Mouse (Mus musculus) limb, embryonic 13.5 days (tissue): ENCODE measurements at regions not wholly inside any gene's neighbourhood (a gene's known extent, or its start where the extent isn't known, plus 50 kb on each side); places are given as distances from the start of the nearest gene placed in this dataset.
"Not testable (repeated sequence)": the region's sequence is repeated elsewhere in the genome, so short reads cannot be mapped to it uniquely, and the experiment has no call there.

Experiments
- ATAC-seq: fragments of 200-750 bp; cut with Nextera tagmentation; 2 replicates; pipeline ENCODE4 v1.8.0; 2017; ENCODE audit warnings: low read depth, moderate number of reproducible peaks, moderate TSS enrichment; ENCODE audit not compliant: low FRiP score
- H3K27ac ChIP-seq: fragments of 300-500 bp; sonication (generic); 2 replicates; pipeline ENCODE4 v1.5.1; 2015; ENCODE audit warnings: inconsistent platforms, mild to moderate bottlenecking, moderate library complexity
- H3K27me3 ChIP-seq: fragments of 300-500 bp; sonication (generic); 2 replicates; pipeline ENCODE4 v1.6.1; 2015; ENCODE audit warnings: mild to moderate bottlenecking, inconsistent platforms
- H3K36me3 ChIP-seq: fragments of 300-500 bp; sonication (generic); 2 replicates; pipeline ENCODE4 v1.6.1; 2015; ENCODE audit warnings: inconsistent platforms, mild to moderate bottlenecking, moderate library complexity
- H3K4me1 ChIP-seq: fragments of 300-500 bp; sonication (generic); 2 replicates; pipeline ENCODE4 v1.6.1; 2015; ENCODE audit warnings: inconsistent platforms
- H3K4me2 ChIP-seq: fragments of 300-500 bp; sonication (generic); replicated peaks from 2 replicates; pipeline ENCODE4 v1.6.1; 2015; ENCODE audit warnings: inconsistent platforms, mild to moderate bottlenecking, moderate library complexity
- H3K4me3 ChIP-seq: fragments of 300-500 bp; sonication (generic); 2 replicates; pipeline ENCODE4 v1.5.1; 2015; ENCODE audit warnings: moderate library complexity, mild to moderate bottlenecking, inconsistent platforms
- H3K9ac ChIP-seq: fragments of 300-500 bp; sonication (generic); 2 replicates; pipeline ENCODE4 v1.6.1; 2015; ENCODE audit warnings: mild to moderate bottlenecking, inconsistent platforms
- H3K9me3 ChIP-seq: fragments of 300-500 bp; sonication (generic); 2 replicates; pipeline ENCODE4 v1.6.1; 2016; ENCODE audit warnings: inconsistent platforms
- WGBS: fragments of 180-500 bp; shearing (Covaris S2); methylation state at CpG from one replicate; pipeline ENCODE4 v1.1.7; 2015; 5-methylcytosine and 5-hydroxymethylcytosine counted together

- Histone ChIP-seq H3K9me3 (no peaks in the 10 kb centered on the region), H3K4me1 (no peaks in the 10 kb centered on the region), H3K36me3 (no peaks in the 10 kb centered on the region), H3K4me3 (no peak overlapping the region), H3K9ac (no peak overlapping the region), H3K27ac (no peak overlapping the region), H3K4me2 (no peak overlapping the region), H3K27me3 (no peaks in the 10 kb centered on the region)
- WGBS = 78% methylated on average over 5 of the region's 5 CpGs
- ATAC-seq = no peak
Observed at GRCm38 (mm10) chr7:137957848-137958247, 439.7 kb downstream of the Tcerg1l start.

GRCm38 (mm10) chr7:137963470-137964095 is 433.9 kb downstream of the Tcerg1l start:
- ATAC-seq = no peak
- H3K9me3 ChIP-seq = no peaks in the 10 kb centered on the region
- no peak overlapping the region for H3K9ac ChIP-seq
- no peak overlapping the region for H3K4me2 ChIP-seq
- peaks cover 2% of the 10 kb centered on the region; the same call in 1 of the 2 replicates for H3K27me3 ChIP-seq
- H3K4me1 ChIP-seq = no peaks in the 10 kb centered on the region
- 50% methylated on average over 3 of the region's 3 CpGs for WGBS
- H3K4me3 ChIP-seq = no peak overlapping the region
- H3K27ac ChIP-seq = no peak overlapping the region
- no peaks in the 10 kb centered on the region for H3K36me3 ChIP-seq

- Histone ChIP-seq H3K9ac (no peak overlapping the region), H3K9me3 (no peaks in the 10 kb centered on the region), H3K27me3 (no peaks in the 10 kb centered on the region), H3K27ac (no peak overlapping the region), H3K36me3 (no peaks in the 10 kb centered on the region), H3K4me1 (no peaks in the 10 kb centered on the region), H3K4me2 (no peak overlapping the region), H3K4me3 (no peak overlapping the region)
- 88% methylated on average over 5 of the region's 5 CpGs for WGBS
- no peak for ATAC-seq
Observed at GRCm38 (mm10) chr7:137974705-137975104, 422.8 kb downstream of the Tcerg1l start.

GRCm38 (mm10) chr7:137977527-137977926 is 420.0 kb downstream of the Tcerg1l start:
- Histone ChIP-seq H3K9me3 (no peaks in the 10 kb centered on the region), H3K27ac (no peak overlapping the region), H3K27me3 (no peaks in the 10 kb centered on the region), H3K9ac (no peak overlapping the region), H3K4me1 (no peaks in the 10 kb centered on the region), H3K4me2 (no peak overlapping the region), H3K36me3 (no peaks in the 10 kb centered on the region), H3K4me3 (no peak overlapping the region)
- WGBS = 76% methylated on average over 1 of the region's 1 CpGs
- ATAC-seq = no peak

GRCm38 (mm10) chr7:137979361-137979760 is 418.2 kb downstream of the Tcerg1l start:
- ATAC-seq = no peak
- H3K27me3 ChIP-seq = no peaks in the 10 kb centered on the region
- H3K4me3 ChIP-seq = no peak overlapping the region
- 87% methylated on average over 4 of the region's 4 CpGs for WGBS
- H3K9me3 ChIP-seq = no peaks in the 10 kb centered on the region
- no peaks in the 10 kb centered on the region for H3K4me1 ChIP-seq
- H3K4me2 ChIP-seq = no peak overlapping the region
- no peaks in the 10 kb centered on the region for H3K36me3 ChIP-seq
- H3K9ac ChIP-seq = no peak overlapping the region
- no peak overlapping the region for H3K27ac ChIP-seq

- Histone ChIP-seq H3K9ac (no peak overlapping the region), H3K27me3 (no peaks in the 10 kb centered on the region), H3K9me3 (no peaks in the 10 kb centered on the region), H3K27ac (no peak overlapping the region), H3K4me1 (0 out of 2 replicates have a peak, but pooled peaks cover 8% of the 10 kb centered on the region), H3K4me3 (no peak overlapping the region), H3K4me2 (no peak overlapping the region), H3K36me3 (no peaks in the 10 kb centered on the region)
- no peak for ATAC-seq
- WGBS = 46% methylated on average over 3 of the region's 3 CpGs
Observed at GRCm38 (mm10) chr7:138005806-138006205, 391.7 kb downstream of the Tcerg1l start.

GRCm38 (mm10) chr7:138006971-138007370 is 390.6 kb downstream of the Tcerg1l start:
- Histone ChIP-seq H3K27me3 (no peaks in the 10 kb centered on the region), H3K4me3 (no peak overlapping the region), H3K9me3 (no peaks in the 10 kb centered on the region), H3K4me2 (no peak overlapping the region), H3K27ac (no peak overlapping the region), H3K4me1 (0 out of 2 replicates have a peak, but pooled peaks cover 8% of the 10 kb centered on the region), H3K9ac (no peak overlapping the region), H3K36me3 (no peaks in the 10 kb centered on the region)
- 55% methylated on average over 3 of the region's 3 CpGs for WGBS
- ATAC-seq = no peak

GRCm38 (mm10) chr7:138008601-138009000 is 388.9 kb downstream of the Tcerg1l start:
- no peak for ATAC-seq
- WGBS = 34% methylated on average over 3 of the region's 3 CpGs

GRCm38 (mm10) chr7:138024021-138024420 is 373.5 kb downstream of the Tcerg1l start:
- H3K4me2 ChIP-seq, H3K27me3 ChIP-seq: not testable (repeated sequence)
- 89% methylated on average over 1 of the region's 1 CpGs for WGBS

More at GRCm38 (mm10) chr7:138008601-138009000, 388.9 kb downstream of the Tcerg1l start:
- Histone ChIP-seq H3K27me3 (no peaks in the 10 kb centered on the region), H3K4me1 (0 out of 2 replicates have a peak, but pooled peaks cover 8% of the 10 kb centered on the region), H3K9ac (no peak overlapping the region), H3K9me3 (no peaks in the 10 kb centered on the region), H3K4me2 (no peak overlapping the region), H3K36me3 (no peaks in the 10 kb centered on the region), H3K4me3 (no peak overlapping the region), H3K27ac (no peak overlapping the region)

GRCm38 (mm10) chr7:138051696-138052095 is 345.8 kb downstream of the Tcerg1l start:
- H3K36me3 ChIP-seq = no peaks in the 10 kb centered on the region
- H3K9me3 ChIP-seq = no peaks in the 10 kb centered on the region
- H3K27me3 ChIP-seq = no peaks in the 10 kb centered on the region
- H3K4me3 ChIP-seq = no peak overlapping the region
- no peak overlapping the region for H3K27ac ChIP-seq
- H3K9ac ChIP-seq = no peak overlapping the region
- no peaks in the 10 kb centered on the region for H3K4me1 ChIP-seq
- H3K4me2 ChIP-seq = no peak overlapping the region
- 31% methylated on average over 2 of the region's 2 CpGs for WGBS
- no peak for ATAC-seq

More at GRCm38 (mm10) chr7:138024021-138024420, 373.5 kb downstream of the Tcerg1l start:
- H3K4me1 ChIP-seq, H3K4me3 ChIP-seq, H3K27ac ChIP-seq, H3K9me3 ChIP-seq, ATAC-seq, H3K36me3 ChIP-seq, H3K9ac ChIP-seq: not testable (repeated sequence)

GRCm38 (mm10) chr7:138054756-138055155 is 342.8 kb downstream of the Tcerg1l start:
- no peak overlapping the region for H3K9ac ChIP-seq
- H3K36me3 ChIP-seq = no peaks in the 10 kb centered on the region
- no peaks in the 10 kb centered on the region for H3K27me3 ChIP-seq
- H3K4me1 ChIP-seq = no peaks in the 10 kb centered on the region
- ATAC-seq = no peak
- H3K9me3 ChIP-seq = no peaks in the 10 kb centered on the region
- H3K4me2 ChIP-seq = no peak overlapping the region
- H3K27ac ChIP-seq = no peak overlapping the region
- WGBS = 94% methylated on average over 8 of the region's 8 CpGs
- H3K4me3 ChIP-seq = no peak overlapping the region

GRCm38 (mm10) chr7:138061116-138061515 is 336.4 kb downstream of the Tcerg1l start:
- Histone ChIP-seq H3K4me3 (no peak overlapping the region), H3K9me3 (no peaks in the 10 kb centered on the region)
- no peak for ATAC-seq

GRCm38 (mm10) chr7:138066921-138067320 is 330.6 kb downstream of the Tcerg1l start:
- ATAC-seq = no peak
- H3K9me3 ChIP-seq = no peaks in the 10 kb centered on the region
- WGBS = 86% methylated on average over 4 of the region's 4 CpGs
- H3K4me3 ChIP-seq = no peak overlapping the region
- H3K4me2 ChIP-seq = no peak overlapping the region
- no peak overlapping the region for H3K9ac ChIP-seq
- no peaks in the 10 kb centered on the region for H3K4me1 ChIP-seq
- no peaks in the 10 kb centered on the region for H3K27me3 ChIP-seq
- no peaks in the 10 kb centered on the region for H3K36me3 ChIP-seq
- no peak overlapping the region for H3K27ac ChIP-seq

More at GRCm38 (mm10) chr7:138061116-138061515, 336.4 kb downstream of the Tcerg1l start:
- no peaks in the 10 kb centered on the region for H3K36me3 ChIP-seq
- no peaks in the 10 kb centered on the region for H3K27me3 ChIP-seq
- H3K4me2 ChIP-seq = no peak overlapping the region
- no peaks in the 10 kb centered on the region for H3K4me1 ChIP-seq
- H3K9ac ChIP-seq = no peak overlapping the region
- WGBS = 8% methylated on average over 7 of the region's 7 CpGs
- no peak overlapping the region for H3K27ac ChIP-seq
